Mouse (Mus musculus): ENCODE data around the gene Ipo4. TPM values are rescaled to one million over a fixed set of nuclear protein-coding genes. Genes with fewer than 3 reads are reported as not detected.

The Ipo4 gene
- polyA plus RNA-seq, 1 experiment from 2014 or later, result 68.4 TPM

GRCm38 (mm10) chr14:55628077-55628827 lies 7.5 kb downstream of the Ipo4 start:
- Histone ChIP-seq H3K36me3 (peaks cover 99% of the 10 kb centered on the region), H3K9me3 (replicated peaks) (no peaks in the 10 kb centered on the region), H3K27me3 (replicated peaks) (no peaks in the 10 kb centered on the region), H3K9ac (no peak overlapping the region), H3K4me2 (no peak overlapping the region), H3K4me1 (replicated peaks) (peaks cover 7% of the 10 kb centered on the region), H3K27ac (ENCODE audit: poor library complexity, severe bottlenecking) (no peak overlapping the region), H3K4me3 (no peak overlapping the region)
- no peak for ATAC-seq (ENCODE audit: insufficient number of reproducible peaks, low FRiP score)
- WGBS, result 88% methylated on average over 27 of the region's 27 CpGs

GRCm38 (mm10) chr14:55618486-55619195 lies 17.1 kb downstream of the Ipo4 start:
- Histone ChIP-seq H3K9ac (peak overlapping the region; percentile 48; the same call in 1 of the 2 replicates), H3K4me2 (peak overlapping the region; percentile 64), H3K4me3 (peak overlapping the region; percentile 37), H3K36me3 (peaks cover 8% of the 10 kb centered on the region), H3K27ac (ENCODE audit: poor library complexity, severe bottlenecking) (no peak overlapping the region), H3K9me3 (replicated peaks) (no peaks in the 10 kb centered on the region), H3K4me1 (replicated peaks) (peaks cover 17% of the 10 kb centered on the region), H3K27me3 (replicated peaks) (no peaks in the 10 kb centered on the region)
- ATAC-seq (ENCODE audit: insufficient number of reproducible peaks, low FRiP score), result no peak
- 32% methylated on average over 22 of the region's 22 CpGs for WGBS

GRCm38 (mm10) chr14:55617822-55618221 lies 17.9 kb downstream of the Ipo4 start, which contains the start of gene Rec8:
Gene Rec8, plus strand, starts transcription at chr14:55618037.
- peak within 1 kb of the TSS; percentile 37 for H3K4me3 ChIP-seq
- no peaks in the 10 kb centered on the region for H3K9me3 ChIP-seq (replicated peaks)
- H3K27ac ChIP-seq (ENCODE audit: poor library complexity, severe bottlenecking), result peak within 1 kb of the TSS; percentile 36; the same call in 1 of the 2 replicates
- peak; percentile 88 for ATAC-seq (ENCODE audit: insufficient number of reproducible peaks, low FRiP score)
- peaks cover under 1% of the 10 kb centered on the region; the same call in 1 of the 2 replicates for H3K36me3 ChIP-seq
- H3K4me2 ChIP-seq, result peak within 1 kb of the TSS; percentile 64
- H3K4me1 ChIP-seq (replicated peaks), result peaks cover 25% of the 10 kb centered on the region
- H3K9ac ChIP-seq, result peak within 1 kb of the TSS; percentile 48; the same call in 1 of the 2 replicates
- H3K27me3 ChIP-seq (replicated peaks), result no peaks in the 10 kb centered on the region
- WGBS, result 13% methylated on average over 21 of the region's 21 CpGs

GRCm38 (mm10) chr14:55616844-55617243 lies 18.9 kb downstream of the Ipo4 start:
- H3K4me1 ChIP-seq (replicated peaks), result peaks cover 27% of the 10 kb centered on the region
- H3K4me2 ChIP-seq, result no peak overlapping the region
- ATAC-seq (ENCODE audit: insufficient number of reproducible peaks, low FRiP score), result no peak
- no peaks in the 10 kb centered on the region for H3K36me3 ChIP-seq
- H3K27me3 ChIP-seq (replicated peaks), result no peaks in the 10 kb centered on the region
- H3K27ac ChIP-seq (ENCODE audit: poor library complexity, severe bottlenecking), result peak overlapping the region; percentile 36; the same call in 1 of the 2 replicates
- 83% methylated on average over 2 of the region's 2 CpGs for WGBS
- H3K9ac ChIP-seq, result no peak overlapping the region
- H3K4me3 ChIP-seq, result no peak overlapping the region
- no peaks in the 10 kb centered on the region for H3K9me3 ChIP-seq (replicated peaks)

- Histone ChIP-seq H3K27me3 (replicated peaks) (no peaks in the 10 kb centered on the region), H3K4me2 (no peak overlapping the region), H3K9ac (no peak overlapping the region), H3K4me1 (replicated peaks) (peaks cover 27% of the 10 kb centered on the region), H3K36me3 (no peaks in the 10 kb centered on the region), H3K27ac (ENCODE audit: poor library complexity, severe bottlenecking) (no peak overlapping the region), H3K9me3 (replicated peaks) (no peaks in the 10 kb centered on the region), H3K4me3 (no peak overlapping the region)
- no peak for ATAC-seq (ENCODE audit: insufficient number of reproducible peaks, low FRiP score)
- WGBS, result 50% methylated on average over 2 of the region's 2 CpGs
These were observed 19.9 kb downstream of the Ipo4 start for GRCm38 (mm10) chr14:55615876-55616275.

- Histone ChIP-seq H3K4me1 (replicated peaks) (peaks cover 27% of the 10 kb centered on the region), H3K9me3 (replicated peaks) (no peaks in the 10 kb centered on the region), H3K4me2 (no peak overlapping the region), H3K27me3 (replicated peaks) (no peaks in the 10 kb centered on the region), H3K27ac (ENCODE audit: poor library complexity, severe bottlenecking) (no peak overlapping the region), H3K36me3 (peaks cover 5% of the 10 kb centered on the region), H3K4me3 (no peak overlapping the region), H3K9ac (no peak overlapping the region)
- 53% methylated on average over 7 of the region's 7 CpGs for WGBS
- ATAC-seq (ENCODE audit: insufficient number of reproducible peaks, low FRiP score), result no peak
These were observed 21.1 kb downstream of the Ipo4 start for GRCm38 (mm10) chr14:55614565-55615178.

- WGBS, result 35% methylated on average over 6 of the region's 6 CpGs
- Histone ChIP-seq H3K4me2 (no peak overlapping the region), H3K27me3 (replicated peaks) (no peaks in the 10 kb centered on the region), H3K9ac (no peak overlapping the region), H3K9me3 (replicated peaks) (no peaks in the 10 kb centered on the region), H3K27ac (ENCODE audit: poor library complexity, severe bottlenecking) (no peak overlapping the region; the same call in 1 of the 2 replicates), H3K4me3 (no peak overlapping the region), H3K36me3 (peaks cover 18% of the 10 kb centered on the region), H3K4me1 (replicated peaks) (peaks cover 19% of the 10 kb centered on the region)
- ATAC-seq (ENCODE audit: insufficient number of reproducible peaks, low FRiP score), result no peak
These were observed 22.4 kb downstream of the Ipo4 start for GRCm38 (mm10) chr14:55613346-55613745.

- Histone ChIP-seq H3K4me3 (no peak overlapping the region), H3K9me3 (replicated peaks) (no peaks in the 10 kb centered on the region), H3K4me1 (replicated peaks) (peaks cover 11% of the 10 kb centered on the region), H3K9ac (no peak overlapping the region), H3K27me3 (replicated peaks) (no peaks in the 10 kb centered on the region), H3K36me3 (peaks cover 53% of the 10 kb centered on the region), H3K27ac (ENCODE audit: poor library complexity, severe bottlenecking) (no peak overlapping the region), H3K4me2 (no peak overlapping the region)
- no peak for ATAC-seq (ENCODE audit: insufficient number of reproducible peaks, low FRiP score)
- 89% methylated on average over 6 of the region's 6 CpGs for WGBS
These were observed 27.4 kb downstream of the Ipo4 start for GRCm38 (mm10) chr14:55608339-55608738.

GRCm38 (mm10) chr14:55605743-55606459 lies 29.9 kb downstream of the Ipo4 start:
- Histone ChIP-seq H3K27ac (ENCODE audit: poor library complexity, severe bottlenecking) (no peak overlapping the region), H3K9ac (no peak overlapping the region), H3K4me1 (replicated peaks) (peaks cover 4% of the 10 kb centered on the region), H3K9me3 (replicated peaks) (no peaks in the 10 kb centered on the region), H3K27me3 (replicated peaks) (no peaks in the 10 kb centered on the region), H3K4me3 (no peak overlapping the region), H3K4me2 (no peak overlapping the region), H3K36me3 (peaks cover 78% of the 10 kb centered on the region)
- 73% methylated on average over 16 of the region's 16 CpGs for WGBS
- no peak for ATAC-seq (ENCODE audit: insufficient number of reproducible peaks, low FRiP score)

GRCm38 (mm10) chr14:55604823-55605222 lies 30.9 kb downstream of the Ipo4 start:
- 94% methylated on average over 11 of the region's 11 CpGs for WGBS
- no peak overlapping the region for H3K27ac ChIP-seq (ENCODE audit: poor library complexity, severe bottlenecking)
- no peak for ATAC-seq (ENCODE audit: insufficient number of reproducible peaks, low FRiP score)
- peak overlapping the region; percentile 69 for H3K4me2 ChIP-seq
- H3K27me3 ChIP-seq (replicated peaks), result no peaks in the 10 kb centered on the region
- H3K9me3 ChIP-seq (replicated peaks), result no peaks in the 10 kb centered on the region
- H3K9ac ChIP-seq, result no peak overlapping the region
- no peak overlapping the region for H3K4me3 ChIP-seq
- peaks cover 4% of the 10 kb centered on the region for H3K4me1 ChIP-seq (replicated peaks)
- H3K36me3 ChIP-seq, result peaks cover 84% of the 10 kb centered on the region
